ENCODE assay signal across 18 mouse cellular contexts in genomic region chr10:92044783-92045182, GRCm38 (mm10).
DNase-seq lines count a peak whose midpoint lies in the region; ATAC-seq lines count a peak whose summit lies in the region.
"Had no signal": no experiment of that assay in that cellular context is flagged by ENCODE, and none has a peak within 500 bp of the region (broad histone marks: within the 10 kb centered on the region; RNA-seq: fewer than 3 reads in every experiment).

No protein-coding gene starts in this region.

- H3K27ac ChIP-seq in kidney, embryonic 16.5 days (ENCODE audit: low read length) = no peak overlapping the region
- no peak overlapping the region for H3K27ac ChIP-seq in heart, embryonic 10.5 days
- H3K27ac ChIP-seq: forebrain, embryonic 12.5 days; heart, embryonic 13.5 days; limb, embryonic 13.5 days; liver, embryonic 15.5 days had no signal

- no peaks in the 10 kb centered on the region for H3K4me1 ChIP-seq in kidney, embryonic 16.5 days (ENCODE audit: insufficient read depth, low read length)
- no peaks in the 10 kb centered on the region for H3K4me1 ChIP-seq in heart, embryonic 10.5 days
- H3K4me1 ChIP-seq: forebrain, embryonic 12.5 days; heart, embryonic 13.5 days; limb, embryonic 13.5 days; liver, embryonic 15.5 days; megakaryocyte, embryonic 14.5 days had no signal

- no peak overlapping the region for H3K4me2 ChIP-seq in kidney, embryonic 16.5 days (replicated peaks; ENCODE audit: low read depth, low read length)
- H3K4me2 ChIP-seq: forebrain, embryonic 12.5 days; heart, embryonic 13.5 days; limb, embryonic 13.5 days; liver, embryonic 15.5 days had no signal

- no peak overlapping the region for H3K4me3 ChIP-seq in kidney, embryonic 16.5 days (ENCODE audit: low read length)
- H3K4me3 ChIP-seq in heart, embryonic 10.5 days = no peak overlapping the region
- H3K4me3 ChIP-seq: forebrain, embryonic 12.5 days; heart, embryonic 13.5 days; limb, embryonic 13.5 days; liver, embryonic 15.5 days; megakaryocyte, embryonic 14.5 days had no signal

- H3K9ac ChIP-seq in kidney, embryonic 16.5 days (replicated peaks; ENCODE audit: low read length) = no peak overlapping the region
- H3K9ac ChIP-seq: forebrain, embryonic 12.5 days; heart, embryonic 13.5 days; limb, embryonic 13.5 days; liver, embryonic 15.5 days had no signal

- peak; percentile 5 for DNase-seq in kidney, postnatal 10 days
- DNase-seq in NIH3T3 (ENCODE audit: low read depth) = peak; percentile 4
- DNase-seq in cerebellum, adult 11 months = peak; percentile 17
- DNase-seq in cerebellum, postnatal 14 days = peak; percentile 40 to 63
- DNase-seq in heart, embryonic 10.5 days (ENCODE audit: low spot score) = no peak
- no peak for DNase-seq in layer of hippocampus, adult 9-11 months
- DNase-seq: heart, postnatal 36 days; kidney, adult 11 months; kidney, postnatal 25 days had no signal

- no peaks in the 10 kb centered on the region for H3K36me3 ChIP-seq in kidney, embryonic 16.5 days (ENCODE audit: insufficient read depth, low read length)
- H3K36me3 ChIP-seq in heart, embryonic 10.5 days = no peaks in the 10 kb centered on the region
- H3K36me3 ChIP-seq: forebrain, embryonic 12.5 days; heart, embryonic 13.5 days; limb, embryonic 13.5 days; liver, embryonic 15.5 days had no signal

- no peaks in the 10 kb centered on the region for H3K27me3 ChIP-seq in kidney, embryonic 16.5 days (ENCODE audit: insufficient read depth, low read length)
- H3K27me3 ChIP-seq in heart, embryonic 10.5 days (ENCODE audit: insufficient read depth, poor library complexity, severe bottlenecking) = no peaks in the 10 kb centered on the region
- H3K27me3 ChIP-seq: forebrain, embryonic 12.5 days; heart, embryonic 13.5 days; limb, embryonic 13.5 days; liver, embryonic 15.5 days; megakaryocyte, embryonic 14.5 days had no signal

- H3K9me3 ChIP-seq in kidney, embryonic 16.5 days (ENCODE audit: low read length) = peaks cover 3% of the 10 kb centered on the region; the same call in 1 of the 2 replicates
- H3K9me3 ChIP-seq in heart, embryonic 10.5 days = no peaks in the 10 kb centered on the region
- H3K9me3 ChIP-seq: forebrain, embryonic 12.5 days; liver, embryonic 15.5 days had no signal

- no peak for ATAC-seq in kidney, embryonic 16.5 days (ENCODE audit: low FRiP score, low TSS enrichment)
- ATAC-seq: hindbrain, embryonic 16.5 days; lung, postnatal 0 days; midbrain, embryonic 16.5 days had no signal

Comparison
In these comparisons a context has a peak if more than half of its experiments do, and no peak if none do; other contexts are left out.
1. DNase-seq: peak in kidney, postnatal 10 days (single experiment), NIH3T3 (single experiment), cerebellum, adult 11 months (single experiment) and cerebellum, postnatal 14 days (2 of 2); none in heart, embryonic 10.5 days (single experiment) and layer of hippocampus, adult 9-11 months (single experiment).